Mouse (Mus musculus) intestine, embryonic 16.5 days (tissue): ENCODE measurements around the gene Syt3. TPM values are rescaled to one million over a fixed set of nuclear protein-coding genes. Genes with fewer than 3 reads are reported as not detected.

Experiments used
- ATAC-seq: fragments of 200-750 bp; cut with Nextera tagmentation; 2 replicates; pipeline ENCODE4 v1.8.0; 2017; ENCODE audit warnings: moderate TSS enrichment, moderate library complexity
- H3K27ac ChIP-seq: fragments of 300-500 bp; sonication (generic); 2 replicates; pipeline ENCODE4 v1.5.1; 2014; ENCODE audit warnings: mild to moderate bottlenecking, low read length
- H3K27me3 ChIP-seq: fragments of 300-500 bp; sonication (generic); replicated peaks from 2 replicates; pipeline ENCODE4 v1.6.1; 2014; ENCODE audit warnings: low read length, control low read depth, mixed read lengths; ENCODE audit not compliant: control insufficient read depth, insufficient read depth
- H3K36me3 ChIP-seq: fragments of 300-500 bp; sonication (generic); 2 replicates; pipeline ENCODE4 v1.6.1; 2014; ENCODE audit warnings: low read length, control low read depth; ENCODE audit not compliant: control insufficient read depth, insufficient read depth
- H3K4me1 ChIP-seq: fragments of 300-500 bp; sonication (generic); 2 replicates; pipeline ENCODE4 v1.6.1; 2014; ENCODE audit warnings: low read length, control low read depth, mixed read lengths; ENCODE audit not compliant: control insufficient read depth, insufficient read depth
- H3K4me2 ChIP-seq: fragments of 300-500 bp; sonication (generic); 2 replicates; pipeline ENCODE4 v1.6.1; 2014; ENCODE audit warnings: low read depth, low read length, control low read depth
- H3K4me3 ChIP-seq: fragments of 300-500 bp; sonication (generic); 2 replicates; pipeline ENCODE4 v1.5.1; 2014; ENCODE audit warnings: mild to moderate bottlenecking, low read length
- H3K9ac ChIP-seq: fragments of 300-500 bp; sonication (generic); 2 replicates; pipeline ENCODE4 v1.6.1; 2014; ENCODE audit warnings: low read depth, low read length
- H3K9me3 ChIP-seq: fragments of 300-500 bp; sonication (generic); 2 replicates; pipeline ENCODE4 v1.6.1; 2016; ENCODE audit warnings: low read length, control low read depth; ENCODE audit not compliant: control insufficient read depth
- WGBS: fragments of 180-500 bp; shearing (Covaris S2); extraction: QIAGEN DNeasy Blood & Tissue Kit; methylation state at CpG from one replicate; pipeline ENCODE4 v1.1.7; 2014; 5-methylcytosine and 5-hydroxymethylcytosine counted together
- polyA plus RNA-seq: library from polyadenylated mRNA; unstranded; fragments of >200 nt; fragmentation: Nextera tagmentation; extraction: Ambion mirVana; gene quantifications from 2 replicates; pipeline ENCODE4 v1.2.1, GENCODE M21; 2015

Gene Syt3
- polyA plus RNA-seq, 1 experiment from 2014 or later: 1.2 TPM

GRCm38 (mm10) chr7:44373889-44374652 lies 9.8 kb upstream of the Syt3 start:
- Histone ChIP-seq H3K4me2 (peak overlapping the region; percentile 83), H3K27me3 (no peaks in the 10 kb centered on the region), H3K4me1 (peaks cover 3% of the 10 kb centered on the region; the same call in 1 of the 2 replicates), H3K4me3 (peak overlapping the region; percentile 67), H3K9me3 (no peaks in the 10 kb centered on the region), H3K9ac (peak overlapping the region; percentile 76), H3K36me3 (no peaks in the 10 kb centered on the region), H3K27ac (peak overlapping the region; percentile 70)
- ATAC-seq: peak; percentile 96
- 1% methylated on average over 19 of the region's 19 CpGs for WGBS

- H3K36me3 ChIP-seq: no peaks in the 10 kb centered on the region
- peak overlapping the region; percentile 67 for H3K4me3 ChIP-seq
- no peaks in the 10 kb centered on the region for H3K9me3 ChIP-seq
- ATAC-seq: peak; percentile 10
- under 1% methylated on average over 5 of the region's 5 CpGs for WGBS
- H3K27ac ChIP-seq: peak overlapping the region; percentile 70; the same call in 1 of the 2 replicates
- H3K27me3 ChIP-seq: no peaks in the 10 kb centered on the region
- peak overlapping the region; percentile 76 for H3K9ac ChIP-seq
- peaks cover 3% of the 10 kb centered on the region; the same call in 1 of the 2 replicates for H3K4me1 ChIP-seq
- peak overlapping the region; percentile 83 for H3K4me2 ChIP-seq
These were observed 9.1 kb upstream of the Syt3 start for GRCm38 (mm10) chr7:44374756-44375155.

GRCm38 (mm10) chr7:44375207-44375606 lies 8.7 kb upstream of the Syt3 start:
- no peak overlapping the region for H3K27ac ChIP-seq
- ATAC-seq: no peak
- H3K36me3 ChIP-seq: no peaks in the 10 kb centered on the region
- H3K4me3 ChIP-seq: peak overlapping the region; percentile 67; the same call in 1 of the 2 replicates
- peak overlapping the region; percentile 83 for H3K4me2 ChIP-seq
- 12% methylated on average over 10 of the region's 10 CpGs for WGBS
- H3K4me1 ChIP-seq: peaks cover 3% of the 10 kb centered on the region; the same call in 1 of the 2 replicates
- H3K27me3 ChIP-seq: no peaks in the 10 kb centered on the region
- no peaks in the 10 kb centered on the region for H3K9me3 ChIP-seq
- H3K9ac ChIP-seq: peak overlapping the region; percentile 76; the same call in 1 of the 2 replicates

GRCm38 (mm10) chr7:44375793-44376192 lies 8.1 kb upstream of the Syt3 start:
- Histone ChIP-seq H3K27me3 (no peaks in the 10 kb centered on the region), H3K9me3 (no peaks in the 10 kb centered on the region), H3K9ac (no peak overlapping the region), H3K4me2 (no peak overlapping the region), H3K27ac (no peak overlapping the region), H3K4me3 (no peak overlapping the region), H3K36me3 (no peaks in the 10 kb centered on the region), H3K4me1 (peaks cover 3% of the 10 kb centered on the region; the same call in 1 of the 2 replicates)
- ATAC-seq: no peak
- 69% methylated on average over 3 of the region's 3 CpGs for WGBS

- H3K9me3 ChIP-seq: no peaks in the 10 kb centered on the region
- H3K9ac ChIP-seq: no peak overlapping the region
- no peak overlapping the region for H3K27ac ChIP-seq
- no peak for ATAC-seq
- no peak overlapping the region for H3K4me2 ChIP-seq
- H3K4me1 ChIP-seq: peaks cover 3% of the 10 kb centered on the region; the same call in 1 of the 2 replicates
- H3K4me3 ChIP-seq: no peak overlapping the region
- peaks cover 5% of the 10 kb centered on the region; the same call in 1 of the 2 replicates for H3K27me3 ChIP-seq
- WGBS: 37% methylated on average over 4 of the region's 4 CpGs
- no peaks in the 10 kb centered on the region for H3K36me3 ChIP-seq
These were observed 5.6 kb upstream of the Syt3 start for GRCm38 (mm10) chr7:44378290-44378689.

GRCm38 (mm10) chr7:44382541-44382940 lies 1.4 kb upstream of the Syt3 start:
- H3K9me3 ChIP-seq: no peaks in the 10 kb centered on the region
- H3K4me1 ChIP-seq: peaks cover 3% of the 10 kb centered on the region; the same call in 1 of the 2 replicates
- no peak overlapping the region for H3K4me2 ChIP-seq
- H3K27ac ChIP-seq: no peak overlapping the region
- peaks cover 16% of the 10 kb centered on the region; the same call in 1 of the 2 replicates for H3K27me3 ChIP-seq
- no peak for ATAC-seq
- H3K9ac ChIP-seq: no peak overlapping the region
- no peaks in the 10 kb centered on the region for H3K36me3 ChIP-seq
- WGBS: 72% methylated on average over 12 of the region's 12 CpGs
- no peak overlapping the region for H3K4me3 ChIP-seq

GRCm38 (mm10) chr7:44384716-44385059 lies 786 bp downstream of the Syt3 start:
- peak; percentile 68 for ATAC-seq
- Histone ChIP-seq H3K4me1 (peaks cover 3% of the 10 kb centered on the region; the same call in 1 of the 2 replicates), H3K36me3 (no peaks in the 10 kb centered on the region), H3K9me3 (no peaks in the 10 kb centered on the region), H3K27ac (no peak overlapping the region), H3K9ac (peak overlapping the region; percentile 68), H3K4me3 (peak overlapping the region; percentile 48), H3K4me2 (peak overlapping the region; percentile 88), H3K27me3 (peaks cover 16% of the 10 kb centered on the region; the same call in 1 of the 2 replicates)
- WGBS: under 1% methylated on average over 17 of the region's 17 CpGs

GRCm38 (mm10) chr7:44385720-44386119 lies 1.8 kb downstream of the Syt3 start, which contains the start of gene 1700008O03Rik:
1700008O03Rik (minus strand) TSS chr7:44385820.
- ATAC-seq: no peak
- peak within 1 kb of the TSS; percentile 68 for H3K9ac ChIP-seq

GRCm38 (mm10) chr7:44391831-44392230 lies 7.9 kb downstream of the Syt3 start:
- ATAC-seq: no peak
- WGBS: 70% methylated on average over 4 of the region's 4 CpGs

More at GRCm38 (mm10) chr7:44385720-44386119, 1.8 kb downstream of the Syt3 start, which contains the start of gene 1700008O03Rik:
- H3K4me2 ChIP-seq: peak within 1 kb of the TSS; percentile 88
- peaks cover 3% of the 10 kb centered on the region; the same call in 1 of the 2 replicates for H3K4me1 ChIP-seq
- peaks cover 16% of the 10 kb centered on the region; the same call in 1 of the 2 replicates for H3K27me3 ChIP-seq
- H3K36me3 ChIP-seq: no peaks in the 10 kb centered on the region
- 76% methylated on average over 12 of the region's 12 CpGs for WGBS
- peak within 1 kb of the TSS; percentile 48 for H3K4me3 ChIP-seq
- H3K9me3 ChIP-seq: no peaks in the 10 kb centered on the region
- H3K27ac ChIP-seq: no peak within 1 kb of the TSS

More at GRCm38 (mm10) chr7:44391831-44392230, 7.9 kb downstream of the Syt3 start:
- Histone ChIP-seq H3K27ac (no peak overlapping the region), H3K36me3 (no peaks in the 10 kb centered on the region), H3K4me2 (no peak overlapping the region), H3K9ac (no peak overlapping the region), H3K27me3 (no peaks in the 10 kb centered on the region), H3K4me1 (no peaks in the 10 kb centered on the region), H3K9me3 (no peaks in the 10 kb centered on the region), H3K4me3 (no peak overlapping the region)
